Mouse (Mus musculus) midbrain, embryonic 10.5 days (tissue): Measurements from ENCODE around the gene Nppc. TPM values are rescaled to one million over a fixed set of nuclear protein-coding genes. Genes with fewer than 3 reads are reported as not detected.

ENCODE experiments used
- microRNA-seq: library from miRNA; unstranded; fragments of <30 nt; microRNA quantifications from one replicate; pipeline ENCODE4, GENCODE M21; 2017
- polyA plus RNA-seq: library from polyadenylated mRNA; unstranded; fragments of >200 nt; fragmentation: Nextera tagmentation; extraction: Ambion mirVana; gene quantifications from 2 replicates; pipeline ENCODE4 v1.2.1, GENCODE M21; 2016

Nppc gene
- polyA plus RNA-seq, 1 experiment from 2014 or later, result 1.9 TPM

Small RNAs within 50 kb of the gene (microRNA-seq; reads per million reads assigned to microRNA genes)
- not detected for gene Gm22955

Other genes with a start within 250 kb of the Nppc start
- not detected in 2 replicates for gene Nmur1, start 244.3 kb downstream of the Nppc start, polyA plus RNA-seq
- 0.07 and 0.11 TPM in 2 replicates for gene Tex44, start 244.2 kb downstream of the Nppc start, polyA plus RNA-seq
- gene Ptma, start 143.8 kb downstream of the Nppc start, polyA plus RNA-seq, result 2,732 and 2,904 TPM in 2 replicates
- gene Pde6d, start 87.9 kb downstream of the Nppc start, polyA plus RNA-seq, result 78.3 and 78.9 TPM in 2 replicates
- gene Cops7b, start 87.7 kb downstream of the Nppc start, polyA plus RNA-seq, result 72.3 and 73.5 TPM in 2 replicates
- 33.3 and 35.4 TPM in 2 replicates for gene Dis3l2, start 33.2 kb upstream of the Nppc start, polyA plus RNA-seq